Mouse (Mus musculus) heart, embryonic 14.5 days (tissue): ENCODE results near the gene Adprhl1. TPM values are rescaled to one million over a fixed set of nuclear protein-coding genes. Genes with fewer than 3 reads are reported as not detected.
A peak's percentile ranks its signal among the peaks of the same experiment; 100 is the strongest.

Experiments
- ATAC-seq: fragments of 200-750 bp; cut with Nextera tagmentation; 2 replicates; pipeline ENCODE4 v1.8.0; 2017; ENCODE audit warnings: low read depth, moderate TSS enrichment; ENCODE audit not compliant: insufficient number of reproducible peaks, insufficient read depth, low FRiP score
- H3K27ac ChIP-seq, 2 experiments: fragments of 200-500 bp in 1 of 2; fragments of 300-500 bp in 1 of 2; sonication (generic) in 1 of 2; replicated peaks in 1 of 2; 2 replicates each; pipeline ENCODE4 v1.5.1; 2012 to 2014; ENCODE audit warnings: low read depth in 2 of 2, low read length in 2 of 2, control low read depth in 1 of 2, mild to moderate bottlenecking in 1 of 2, mixed read lengths in 1 of 2; ENCODE audit not compliant: control insufficient read depth in 1 of 2, insufficient read depth in 1 of 2
- H3K27me3 ChIP-seq: fragments of 300-500 bp; sonication (generic); 2 replicates; pipeline ENCODE4 v1.6.1; 2014; ENCODE audit warnings: mild to moderate bottlenecking, low read length, control low read depth; ENCODE audit not compliant: control insufficient read depth, insufficient read depth
- H3K36me3 ChIP-seq: fragments of 300-500 bp; sonication (generic); 2 replicates; pipeline ENCODE4 v1.6.1; 2014; ENCODE audit warnings: mild to moderate bottlenecking, control low read depth, low read length, mixed read lengths; ENCODE audit not compliant: control insufficient read depth, insufficient read depth
- H3K4me1 ChIP-seq, 2 experiments: fragments of 200-500 bp in 1 of 2; fragments of 300-500 bp in 1 of 2; sonication (generic) in 1 of 2; 2 replicates each; pipeline ENCODE4 v1.6.1; 2012 to 2014; ENCODE audit warnings: low read length in 2 of 2, control low read depth in 1 of 2, mixed read lengths in 1 of 2; ENCODE audit not compliant: control insufficient read depth in 2 of 2, insufficient read depth in 2 of 2
- H3K4me2 ChIP-seq: fragments of 300-500 bp; sonication (generic); 2 replicates; pipeline ENCODE4 v1.6.1; 2014; ENCODE audit warnings: mild to moderate bottlenecking, low read length
- H3K4me3 ChIP-seq, 2 experiments: fragments of 200-500 bp in 1 of 2; fragments of 300-500 bp in 1 of 2; sonication (generic) in 1 of 2; 2 replicates each; pipeline ENCODE4 v1.5.1; 2012 to 2014; ENCODE audit warnings: low read length in 2 of 2, mild to moderate bottlenecking in 2 of 2, control low read depth in 1 of 2, low read depth in 1 of 2, moderate library complexity in 1 of 2; ENCODE audit not compliant: control insufficient read depth in 1 of 2, insufficient read depth in 1 of 2
- H3K9ac ChIP-seq: fragments of 300-500 bp; sonication (generic); 2 replicates; pipeline ENCODE4 v1.6.1; 2014; ENCODE audit warnings: mild to moderate bottlenecking, low read length
- H3K9me3 ChIP-seq: fragments of 300-500 bp; sonication (generic); 2 replicates; pipeline ENCODE4 v1.6.1; 2016; ENCODE audit warnings: low read length, control low read depth; ENCODE audit not compliant: control insufficient read depth
- WGBS: fragments of 180-500 bp; shearing (Covaris S2); extraction: QIAGEN DNeasy Blood & Tissue Kit; methylation state at CpG from one replicate; pipeline ENCODE4 v1.1.7; 2014; 5-methylcytosine and 5-hydroxymethylcytosine counted together
- polyA plus RNA-seq: library from polyadenylated mRNA; unstranded; fragments of >200 nt; fragmentation: Nextera tagmentation; extraction: Ambion mirVana; gene quantifications from 2 replicates; pipeline ENCODE4 v1.2.1, GENCODE M21; 2014

Adprhl1 gene
- polyA plus RNA-seq, 1 experiment from 2014 or later, result 239 TPM

DNA sequence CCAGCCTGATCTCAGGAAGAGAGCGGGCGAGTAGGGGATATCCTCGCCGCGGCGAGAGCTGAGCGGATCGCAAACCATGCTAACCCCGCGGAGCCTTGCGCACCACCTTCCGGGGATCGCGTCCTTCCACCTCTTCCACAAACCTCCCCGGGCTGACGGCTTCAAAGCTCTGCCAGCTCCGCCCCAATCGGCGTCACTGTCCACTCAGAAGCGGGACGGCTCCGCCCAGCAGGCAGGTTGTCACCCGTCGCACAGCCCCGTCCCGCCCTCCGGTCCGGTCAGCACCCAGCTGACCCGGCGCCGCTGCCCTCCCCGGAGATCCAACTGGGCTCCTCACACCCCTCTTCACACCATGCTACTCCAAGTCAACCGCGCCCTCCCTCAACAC lies 33.3 kb upstream of the Adprhl1 start:
- peak overlapping the region; percentile 85 for H3K9ac ChIP-seq
- H3K9me3 ChIP-seq, result no peaks in the 10 kb centered on the region
- H3K27ac ChIP-seq, result peak overlapping the region; percentile 98 to 99
- H3K36me3 ChIP-seq, result peaks cover 15% of the 10 kb centered on the region
- peak; percentile 79 for ATAC-seq
- peak overlapping the region; percentile 86 for H3K4me2 ChIP-seq
- under 1% methylated on average over 33 of the region's 34 CpGs for WGBS
- H3K27me3 ChIP-seq, result no peaks in the 10 kb centered on the region
- H3K4me1 ChIP-seq, result peaks cover 8 to 27% of the 10 kb centered on the region in 2 experiments; a peak in 3 of 4 replicates
- H3K4me3 ChIP-seq, result peak overlapping the region; percentile 83 to 85

DNA sequence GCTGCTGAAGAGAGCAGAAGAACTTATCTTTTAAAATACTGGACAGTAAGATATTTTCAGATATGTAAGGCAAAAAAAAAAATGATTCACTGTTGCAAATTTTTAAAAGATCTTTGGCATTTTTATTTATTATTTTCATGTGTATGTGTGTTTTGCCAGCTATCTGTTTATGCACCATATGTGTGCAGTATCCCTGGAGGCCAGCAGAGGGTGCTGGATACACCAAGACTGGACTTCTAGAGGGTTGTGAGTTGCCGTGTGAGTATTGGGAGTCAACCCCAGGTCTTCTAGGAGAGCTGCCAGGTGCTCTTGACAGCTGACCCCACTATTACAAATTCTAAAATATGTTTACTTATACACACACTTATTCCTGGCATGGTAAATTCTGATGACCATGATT lies 29.2 kb upstream of the Adprhl1 start:
- peak overlapping the region; percentile 62 to 67; a peak in 2 of 4 replicates for H3K27ac ChIP-seq
- peaks cover 8 to 23% of the 10 kb centered on the region in 2 experiments; a peak in 3 of 4 replicates for H3K4me1 ChIP-seq
- 73% methylated on average over 1 of the region's 1 CpGs for WGBS
- H3K36me3 ChIP-seq, result peaks cover 7% of the 10 kb centered on the region
- no peak overlapping the region for H3K9ac ChIP-seq
- peak overlapping the region; percentile 18; the same call in 1 of the 2 replicates for H3K4me2 ChIP-seq
- H3K9me3 ChIP-seq, result no peaks in the 10 kb centered on the region
- no peak overlapping the region for H3K4me3 ChIP-seq
- ATAC-seq, result no peak
- no peaks in the 10 kb centered on the region for H3K27me3 ChIP-seq

DNA sequence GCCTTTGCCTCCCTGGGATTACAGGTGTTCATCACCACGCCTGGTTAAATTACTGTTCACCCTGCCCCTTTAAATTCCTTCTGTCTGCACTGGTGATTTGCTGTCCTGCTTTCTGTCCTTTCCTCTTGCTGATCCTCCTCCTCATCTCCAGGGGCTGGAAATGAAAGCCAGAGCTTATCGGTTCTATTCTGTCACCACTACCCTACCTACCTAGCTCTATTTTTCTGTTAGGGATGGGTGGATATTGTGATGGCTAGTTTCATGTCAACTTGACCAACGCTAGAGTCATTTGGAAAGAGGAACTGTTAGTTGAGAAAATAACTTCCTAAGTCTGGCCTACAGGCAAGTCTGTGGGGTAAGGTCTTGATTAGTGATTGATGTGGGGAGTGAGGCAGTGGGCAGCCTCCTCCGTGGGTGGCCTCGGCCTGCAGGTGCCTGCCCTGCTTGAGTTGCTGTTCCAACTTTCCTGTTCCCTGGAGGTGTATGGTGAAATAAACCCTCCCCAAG lies 23.0 kb upstream of the Adprhl1 start:
- WGBS, result 83% methylated on average over 5 of the region's 5 CpGs
- no peaks in the 10 kb centered on the region for H3K4me1 ChIP-seq
- no peaks in the 10 kb centered on the region for H3K9me3 ChIP-seq
- no peak overlapping the region for H3K4me2 ChIP-seq
- no peak for ATAC-seq
- peaks cover 47% of the 10 kb centered on the region for H3K36me3 ChIP-seq
- no peak overlapping the region for H3K4me3 ChIP-seq
- no peak overlapping the region for H3K27ac ChIP-seq
- H3K9ac ChIP-seq, result no peak overlapping the region
- H3K27me3 ChIP-seq, result no peaks in the 10 kb centered on the region

- Histone ChIP-seq H3K27ac (no peak overlapping the region), H3K4me1 (no peaks in the 10 kb centered on the region), H3K4me2 (no peak overlapping the region), H3K27me3 (no peaks in the 10 kb centered on the region), H3K9ac (no peak overlapping the region), H3K4me3 (no peak overlapping the region), H3K9me3 (no peaks in the 10 kb centered on the region), H3K36me3 (peaks cover 75% of the 10 kb centered on the region)
- 88% methylated on average over 5 of the region's 5 CpGs for WGBS
- no peak for ATAC-seq
These were observed 18.9 kb upstream of the Adprhl1 start for GRCm38 (mm10) chr8:13272834-13273233.

- 62% methylated on average over 2 of the region's 2 CpGs for WGBS
- no peak for ATAC-seq
- H3K36me3 ChIP-seq, result peaks cover 59% of the 10 kb centered on the region
These were observed 13.6 kb upstream of the Adprhl1 start for GRCm38 (mm10) chr8:13267566-13267965.

GRCm38 (mm10) chr8:13263376-13263775 lies 9.4 kb upstream of the Adprhl1 start:
- ATAC-seq, result no peak

More at GRCm38 (mm10) chr8:13267566-13267965, 13.6 kb upstream of the Adprhl1 start:
- Histone ChIP-seq H3K4me3 (no peak overlapping the region), H3K9ac (no peak overlapping the region), H3K27ac (no peak overlapping the region), H3K9me3 (no peaks in the 10 kb centered on the region), H3K4me1 (no peaks in the 10 kb centered on the region), H3K4me2 (no peak overlapping the region), H3K27me3 (no peaks in the 10 kb centered on the region)

DNA sequence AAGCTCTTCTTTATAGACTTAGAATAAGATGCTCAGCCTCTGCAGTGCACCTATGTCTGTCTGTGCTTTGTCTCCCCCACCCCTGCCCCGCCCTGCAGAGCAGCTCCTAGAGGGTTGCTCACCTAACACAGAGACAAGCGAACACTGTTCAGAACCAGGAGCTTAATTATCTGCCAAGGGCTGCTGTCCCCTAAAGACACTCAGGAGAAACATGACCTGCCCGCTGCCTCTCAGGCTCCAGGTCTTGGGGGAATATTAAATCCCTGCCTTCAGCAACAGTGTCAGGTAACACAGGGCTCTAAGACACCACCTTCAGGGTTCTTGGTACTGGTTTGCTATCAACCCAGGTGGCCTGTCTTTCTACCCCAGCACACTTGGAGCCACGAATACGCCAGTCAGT lies 549 bp downstream of the Adprhl1 start:
- Histone ChIP-seq H3K4me3 (peak overlapping the region; percentile 49 to 58), H3K4me2 (peak overlapping the region; percentile 60), H3K9me3 (no peaks in the 10 kb centered on the region), H3K27ac (peak overlapping the region; percentile 97), H3K4me1 (peaks cover 12 to 13% of the 10 kb centered on the region in 2 experiments), H3K9ac (peak overlapping the region; percentile 89), H3K36me3 (peaks cover 45% of the 10 kb centered on the region), H3K27me3 (no peaks in the 10 kb centered on the region)
- ATAC-seq, result no peak
- WGBS, result 35% methylated on average over 5 of the region's 5 CpGs

More at GRCm38 (mm10) chr8:13263376-13263775, 9.4 kb upstream of the Adprhl1 start:
- Histone ChIP-seq H3K27me3 (no peaks in the 10 kb centered on the region), H3K9me3 (no peaks in the 10 kb centered on the region), H3K4me2 (no peak overlapping the region), H3K9ac (no peak overlapping the region), H3K4me3 (no peak overlapping the region), H3K4me1 (no peaks in the 10 kb centered on the region), H3K36me3 (peaks cover 54% of the 10 kb centered on the region), H3K27ac (no peak overlapping the region)
- WGBS, result 94% methylated on average over 3 of the region's 3 CpGs

DNA sequence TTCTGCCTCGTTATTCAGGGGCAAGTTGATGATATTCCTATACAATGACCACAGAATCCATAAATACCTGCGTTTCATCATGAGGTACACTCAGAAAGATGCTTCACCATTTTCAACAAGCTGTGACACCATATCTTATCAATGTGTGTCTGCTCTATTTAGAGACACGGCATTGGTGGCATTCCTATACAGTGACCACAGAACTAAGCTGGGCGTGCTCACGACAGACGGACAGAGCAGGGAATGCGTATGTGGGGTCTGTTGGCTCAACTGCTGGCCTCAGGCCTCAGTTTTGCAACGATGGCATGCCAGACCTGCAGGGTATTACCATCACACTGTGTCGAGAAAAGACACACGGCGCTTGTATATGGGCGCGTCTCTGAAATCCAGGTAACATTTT lies 1.1 kb downstream of the Adprhl1 start:
- peak overlapping the region; percentile 97 for H3K27ac ChIP-seq
- H3K4me3 ChIP-seq, result peak overlapping the region; percentile 49 to 58
- H3K4me2 ChIP-seq, result peak overlapping the region; percentile 60
- no peaks in the 10 kb centered on the region for H3K27me3 ChIP-seq
- peak; percentile 79 for ATAC-seq
- H3K36me3 ChIP-seq, result peaks cover 45% of the 10 kb centered on the region
- H3K9me3 ChIP-seq, result no peaks in the 10 kb centered on the region
- H3K4me1 ChIP-seq, result peaks cover 12 to 13% of the 10 kb centered on the region in 2 experiments
- H3K9ac ChIP-seq, result peak overlapping the region; percentile 89
- 23% methylated on average over 13 of the region's 13 CpGs for WGBS
